Mouse (Mus musculus) hindbrain, embryonic 11.5 days (tissue): ENCODE data around the gene Cryaa. TPM values are rescaled to one million over a fixed set of nuclear protein-coding genes. Genes with fewer than 3 reads are reported as not detected.

Experiments used
- ATAC-seq: fragments of 200-750 bp; cut with Nextera tagmentation; 2 replicates; pipeline ENCODE4 v1.8.0; 2017; ENCODE audit warnings: mild to moderate bottlenecking, moderate TSS enrichment, moderate library complexity; ENCODE audit not compliant: low FRiP score
- DNase-seq: peaks from one replicate; pipeline ENCODE4 v3.0.0-alpha.2; 2015; ENCODE audit warnings: low spot score
- H3K27ac ChIP-seq: fragments of 300-500 bp; sonication (generic); 2 replicates; pipeline ENCODE4 v1.5.1; 2014; ENCODE audit warnings: mild to moderate bottlenecking, low read depth, low read length
- H3K27me3 ChIP-seq: fragments of 300-500 bp; sonication (generic); 2 replicates; pipeline ENCODE4 v1.6.1; 2014; ENCODE audit warnings: mild to moderate bottlenecking, low read length, moderate library complexity, mixed read lengths; ENCODE audit not compliant: control insufficient read depth, insufficient read depth
- H3K36me3 ChIP-seq: fragments of 300-500 bp; sonication (generic); 2 replicates; pipeline ENCODE4 v1.6.1; 2014; ENCODE audit warnings: mild to moderate bottlenecking, low read length, moderate library complexity, mixed read lengths; ENCODE audit not compliant: control insufficient read depth, insufficient read depth
- H3K4me1 ChIP-seq: fragments of 300-500 bp; sonication (generic); replicated peaks from 2 replicates; pipeline ENCODE4 v1.6.1; 2014; ENCODE audit warnings: low read length, mixed read lengths; ENCODE audit not compliant: control insufficient read depth, insufficient read depth
- H3K4me2 ChIP-seq: fragments of 300-500 bp; sonication (generic); replicated peaks from 2 replicates; pipeline ENCODE4 v1.6.1; 2014; ENCODE audit warnings: mild to moderate bottlenecking, low read depth, low read length
- H3K4me3 ChIP-seq: fragments of 300-500 bp; sonication (generic); 2 replicates; pipeline ENCODE4 v1.5.1; 2014; ENCODE audit warnings: low read depth, low read length
- H3K9ac ChIP-seq: fragments of 300-500 bp; sonication (generic); 2 replicates; pipeline ENCODE4 v1.6.1; 2014; ENCODE audit warnings: low read depth, low read length
- H3K9me3 ChIP-seq: fragments of 300-500 bp; sonication (generic); 2 replicates; pipeline ENCODE4 v1.6.1; 2016; ENCODE audit warnings: low read length; ENCODE audit not compliant: control insufficient read depth
- WGBS: fragments of 180-500 bp; shearing (Covaris S2); extraction: QIAGEN DNeasy Blood & Tissue Kit; methylation state at CpG from one replicate; pipeline ENCODE4 v1.1.7; 2014; 5-methylcytosine and 5-hydroxymethylcytosine counted together
- polyA plus RNA-seq: library from polyadenylated mRNA; unstranded; fragments of >200 nt; fragmentation: Nextera tagmentation; extraction: Ambion mirVana; gene quantifications from 2 replicates; pipeline ENCODE4 v1.2.1, GENCODE M21; 2014

Cryaa gene
- polyA plus RNA-seq, 1 experiment from 2014 or later: not detected

DNA sequence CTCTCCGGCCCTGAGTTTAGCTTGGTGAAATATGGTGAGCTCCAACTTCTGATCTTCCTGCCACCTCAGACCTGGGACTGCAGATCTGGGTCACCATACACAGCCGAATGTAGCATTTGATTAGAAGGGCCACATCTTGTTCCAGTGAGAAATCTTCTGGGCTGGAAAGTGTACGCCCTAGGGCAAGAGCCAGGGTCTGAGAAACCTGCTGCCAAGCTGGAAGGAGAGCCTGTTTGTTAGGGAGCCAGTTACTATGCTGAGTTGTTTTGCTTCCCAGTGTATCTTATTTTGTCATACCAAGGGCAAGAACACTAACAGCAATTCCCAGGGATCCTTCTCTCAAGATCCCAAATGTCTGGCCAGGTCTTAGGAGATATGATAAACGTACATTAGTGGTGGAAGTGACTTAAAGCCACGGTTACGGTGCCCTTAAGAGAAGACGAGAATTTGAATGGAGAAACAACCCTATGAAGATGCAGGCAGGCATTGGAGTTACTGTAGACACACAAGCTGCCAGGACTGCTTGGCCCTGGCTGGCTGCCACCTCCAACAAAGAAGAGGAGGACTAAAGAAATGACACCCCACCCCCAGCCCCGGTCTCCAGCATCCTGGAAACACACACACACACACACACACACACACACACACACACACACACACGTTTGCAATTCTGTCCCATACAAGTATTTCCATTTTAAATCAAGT lies 39.6 kb upstream of the Cryaa start:
- ATAC-seq: no peak
- Histone ChIP-seq H3K4me2 (no peak overlapping the region), H3K27me3 (peaks cover 15% of the 10 kb centered on the region)

DNA sequence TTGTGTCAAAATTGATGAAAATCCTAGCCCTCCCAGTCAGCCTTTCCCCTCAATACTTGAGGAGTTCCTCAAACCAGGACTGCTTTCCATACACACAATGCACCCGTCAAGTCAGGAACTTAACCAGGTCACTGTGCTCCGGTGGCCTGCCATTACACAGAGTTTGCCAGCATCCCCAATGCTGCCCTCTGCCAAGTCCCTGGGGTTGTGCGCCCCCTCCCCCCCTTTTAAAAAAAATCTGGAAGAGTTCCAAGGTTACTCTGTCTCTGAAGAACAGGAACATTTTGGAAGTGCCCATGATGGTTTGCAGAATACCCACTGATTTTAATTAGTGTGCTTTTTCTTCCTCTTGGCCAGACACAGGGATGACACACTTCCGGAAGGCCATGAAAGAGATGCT lies 38.0 kb upstream of the Cryaa start:
- peaks cover 15% of the 10 kb centered on the region for H3K27me3 ChIP-seq
- H3K9ac ChIP-seq: no peak overlapping the region
- peaks cover 5% of the 10 kb centered on the region for H3K4me1 ChIP-seq
- H3K9me3 ChIP-seq: no peaks in the 10 kb centered on the region
- no peak overlapping the region for H3K27ac ChIP-seq
- ATAC-seq (no peak), DNase-seq (no peak)
- no peak overlapping the region for H3K4me2 ChIP-seq
- no peak overlapping the region for H3K4me3 ChIP-seq
- 73% methylated on average over 4 of the region's 4 CpGs for WGBS
- H3K36me3 ChIP-seq: no peaks in the 10 kb centered on the region

More for the DNA sequence above, 39.6 kb upstream of the Cryaa start:
- Histone ChIP-seq H3K9me3 (no peaks in the 10 kb centered on the region), H3K9ac (no peak overlapping the region), H3K4me3 (no peak overlapping the region), H3K4me1 (peaks cover 5% of the 10 kb centered on the region), H3K36me3 (no peaks in the 10 kb centered on the region), H3K27ac (no peak overlapping the region)
- no peak for DNase-seq
- WGBS: 71% methylated on average over 9 of the region's 9 CpGs

DNA sequence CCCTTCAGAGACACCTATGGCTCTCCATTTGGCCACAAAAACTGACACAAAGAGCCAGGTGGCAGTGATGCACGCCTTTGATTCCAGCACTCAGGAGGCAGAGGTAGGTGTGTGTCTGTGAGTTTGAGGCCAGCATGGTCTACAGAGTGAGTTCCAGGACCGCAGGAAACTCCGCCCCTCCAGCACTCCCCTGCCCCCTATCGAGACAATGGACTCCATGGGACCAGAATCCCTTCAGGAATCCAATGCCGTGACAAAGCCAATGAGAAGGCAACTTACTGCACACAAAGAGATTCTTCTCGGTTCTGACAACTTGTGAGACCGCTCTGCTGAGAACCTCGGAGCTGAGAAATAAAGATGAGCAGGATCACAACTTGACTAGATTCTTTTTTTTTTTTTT lies 35.3 kb upstream of the Cryaa start:
- Histone ChIP-seq H3K9ac (no peak overlapping the region), H3K27me3 (no peaks in the 10 kb centered on the region), H3K36me3 (peaks cover 8% of the 10 kb centered on the region), H3K4me2 (no peak overlapping the region), H3K4me1 (no peaks in the 10 kb centered on the region), H3K27ac (no peak overlapping the region), H3K4me3 (no peak overlapping the region), H3K9me3 (no peaks in the 10 kb centered on the region)
- ATAC-seq (no peak), DNase-seq (no peak)
- WGBS: 49% methylated on average over 8 of the region's 8 CpGs

DNA sequence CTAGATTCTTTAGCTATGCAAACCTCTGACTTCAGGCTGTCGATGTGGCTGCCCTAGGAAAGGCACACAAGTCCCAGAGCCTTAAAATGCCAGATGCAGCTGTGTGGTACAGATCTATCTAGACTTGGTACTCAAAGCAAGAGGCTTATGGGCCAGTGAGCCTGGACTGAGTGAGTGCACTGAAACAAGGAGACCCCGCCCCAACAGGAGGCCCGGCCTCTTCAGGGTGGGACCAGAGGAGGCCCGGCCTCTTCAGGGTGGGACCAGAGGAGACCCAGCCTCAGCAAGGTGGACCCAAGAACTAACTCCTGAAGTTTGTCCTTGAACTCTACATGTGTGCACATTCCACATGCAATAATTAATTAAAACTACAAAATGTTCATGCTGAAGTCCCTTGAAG lies 34.7 kb upstream of the Cryaa start:
- 67% methylated on average over 4 of the region's 4 CpGs for WGBS
- no peaks in the 10 kb centered on the region for H3K9me3 ChIP-seq
- H3K4me1 ChIP-seq: no peaks in the 10 kb centered on the region
- ATAC-seq (no peak), DNase-seq (no peak)
- H3K9ac ChIP-seq: no peak overlapping the region
- no peaks in the 10 kb centered on the region for H3K27me3 ChIP-seq
- H3K36me3 ChIP-seq: peaks cover 14% of the 10 kb centered on the region
- H3K4me3 ChIP-seq: no peak overlapping the region
- no peak overlapping the region for H3K27ac ChIP-seq
- no peak overlapping the region for H3K4me2 ChIP-seq

DNA sequence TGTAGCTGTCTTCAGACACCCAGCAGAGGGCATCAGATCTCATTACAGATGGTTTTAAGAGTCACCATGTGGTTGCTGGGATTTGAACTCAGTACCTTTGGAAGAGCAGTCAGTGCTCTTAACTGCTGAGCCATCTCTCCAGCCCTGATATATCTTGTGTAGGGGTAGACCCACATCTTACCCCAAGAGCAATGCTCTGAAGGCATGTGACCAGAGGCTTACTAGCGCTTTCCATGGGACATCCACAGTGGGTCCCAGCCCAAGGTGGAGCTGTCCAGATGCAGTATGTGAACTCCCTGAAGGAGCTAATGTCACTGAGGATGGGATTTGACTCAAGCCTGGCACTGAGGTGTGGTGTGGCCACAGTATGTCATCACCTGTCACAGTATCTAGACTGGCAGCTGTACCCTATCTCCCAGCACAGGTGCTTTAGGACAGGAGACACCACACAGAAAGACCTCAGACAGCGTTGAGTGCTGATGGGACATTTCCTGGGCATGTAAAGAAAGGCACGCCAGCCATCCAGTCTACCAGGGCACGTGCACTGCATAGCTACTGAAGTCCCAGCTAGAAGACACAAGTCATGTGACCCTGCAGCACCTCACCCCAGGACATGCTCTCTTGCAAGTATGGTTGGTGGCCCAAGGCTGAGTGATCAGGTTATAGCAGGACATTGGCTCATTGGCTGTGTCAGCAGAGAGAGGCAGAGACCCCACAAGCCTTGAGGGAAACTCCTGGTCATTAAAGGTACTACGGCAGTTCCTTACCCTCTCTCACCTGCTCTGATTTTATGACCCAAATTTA lies 31.2 kb upstream of the Cryaa start:
- Histone ChIP-seq H3K9me3 (no peaks in the 10 kb centered on the region), H3K27ac (no peak overlapping the region), H3K27me3 (no peaks in the 10 kb centered on the region), H3K36me3 (peaks cover 26% of the 10 kb centered on the region), H3K4me3 (no peak overlapping the region), H3K4me1 (no peaks in the 10 kb centered on the region), H3K4me2 (no peak overlapping the region), H3K9ac (no peak overlapping the region)
- WGBS: 96% methylated on average over 5 of the region's 5 CpGs
- ATAC-seq (no peak), DNase-seq (no peak)

DNA sequence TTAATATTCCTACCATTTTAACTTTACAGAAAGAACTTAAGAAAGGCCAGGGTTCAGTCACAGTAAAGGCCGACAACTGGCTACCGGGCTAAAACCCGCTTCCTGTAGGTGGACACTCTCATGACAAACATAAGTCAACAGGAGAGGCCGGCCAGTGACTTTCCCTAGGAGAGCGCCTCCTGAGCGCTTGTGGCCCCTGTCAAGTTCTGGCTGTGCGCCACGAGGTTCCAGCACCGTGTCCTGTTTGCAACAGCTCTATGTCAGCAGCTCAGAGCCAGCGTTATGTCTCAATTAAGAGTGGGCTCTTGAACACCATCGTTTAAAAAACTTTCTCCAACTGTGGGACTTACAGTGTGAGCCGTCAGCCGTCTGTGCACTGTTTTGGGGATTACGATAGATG lies 25.5 kb upstream of the Cryaa start:
- 93% methylated on average over 14 of the region's 14 CpGs for WGBS
- Histone ChIP-seq H3K27ac (no peak overlapping the region), H3K27me3 (no peaks in the 10 kb centered on the region), H3K9ac (no peak overlapping the region), H3K4me1 (peaks cover under 1% of the 10 kb centered on the region; the same call in 1 of the 2 replicates), H3K4me2 (no peak overlapping the region), H3K36me3 (peaks cover 30% of the 10 kb centered on the region), H3K4me3 (no peak overlapping the region), H3K9me3 (no peaks in the 10 kb centered on the region)
- ATAC-seq (no peak), DNase-seq (no peak)

DNA sequence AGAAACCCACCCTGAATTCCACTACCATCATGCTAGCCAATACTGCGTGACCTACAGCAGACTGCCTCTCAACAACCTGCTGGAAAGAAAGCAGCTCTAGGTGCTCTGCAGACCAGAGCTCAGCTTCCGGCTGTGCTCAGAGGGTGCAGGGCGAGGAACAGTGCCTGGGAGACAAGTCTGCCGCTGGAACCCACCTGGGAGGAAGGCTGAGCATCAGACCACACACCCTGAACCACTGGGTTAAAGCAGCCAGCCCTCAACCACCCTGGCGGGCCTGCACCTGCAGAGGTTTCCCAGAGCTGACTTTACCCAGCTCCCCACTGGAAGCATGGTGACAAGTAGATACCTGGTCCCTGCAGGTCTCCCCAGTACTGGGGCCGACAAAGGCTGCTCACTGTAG lies 24.3 kb upstream of the Cryaa start:
- Histone ChIP-seq H3K4me1 (peaks cover 2% of the 10 kb centered on the region; the same call in 1 of the 2 replicates), H3K9ac (no peak overlapping the region), H3K36me3 (peaks cover 24% of the 10 kb centered on the region), H3K4me3 (no peak overlapping the region), H3K9me3 (no peaks in the 10 kb centered on the region), H3K27ac (no peak overlapping the region), H3K4me2 (no peak overlapping the region), H3K27me3 (no peaks in the 10 kb centered on the region)
- DNase-seq (no peak), ATAC-seq (no peak)
- WGBS: 88% methylated on average over 6 of the region's 6 CpGs

DNA sequence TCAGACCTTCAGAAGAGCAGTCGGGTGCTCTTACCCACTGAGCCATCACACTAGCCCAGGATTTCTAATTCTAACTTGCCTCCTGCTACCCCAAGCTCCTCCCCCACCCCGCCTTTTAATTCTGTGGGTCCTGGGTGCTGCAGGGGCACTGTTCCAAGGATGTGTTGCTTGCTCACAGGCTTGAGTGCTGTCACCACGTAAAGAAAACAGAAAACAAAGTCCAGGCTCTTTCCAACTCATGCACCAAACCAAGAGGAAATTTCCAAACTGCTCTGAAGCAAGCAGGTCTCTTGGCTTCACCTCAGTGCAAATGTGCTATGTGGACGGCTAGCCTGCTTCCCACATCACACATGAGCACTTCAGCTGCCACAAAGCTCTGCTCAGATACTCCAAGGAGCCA lies 22.2 kb upstream of the Cryaa start:
- Histone ChIP-seq H3K9me3 (no peaks in the 10 kb centered on the region), H3K27me3 (no peaks in the 10 kb centered on the region), H3K4me2 (no peak overlapping the region), H3K4me1 (peaks cover 2% of the 10 kb centered on the region; the same call in 1 of the 2 replicates), H3K36me3 (peaks cover 23% of the 10 kb centered on the region), H3K27ac (no peak overlapping the region), H3K9ac (no peak overlapping the region), H3K4me3 (no peak overlapping the region)
- ATAC-seq (no peak), DNase-seq (no peak)
- 77% methylated on average over 4 of the region's 4 CpGs for WGBS

DNA sequence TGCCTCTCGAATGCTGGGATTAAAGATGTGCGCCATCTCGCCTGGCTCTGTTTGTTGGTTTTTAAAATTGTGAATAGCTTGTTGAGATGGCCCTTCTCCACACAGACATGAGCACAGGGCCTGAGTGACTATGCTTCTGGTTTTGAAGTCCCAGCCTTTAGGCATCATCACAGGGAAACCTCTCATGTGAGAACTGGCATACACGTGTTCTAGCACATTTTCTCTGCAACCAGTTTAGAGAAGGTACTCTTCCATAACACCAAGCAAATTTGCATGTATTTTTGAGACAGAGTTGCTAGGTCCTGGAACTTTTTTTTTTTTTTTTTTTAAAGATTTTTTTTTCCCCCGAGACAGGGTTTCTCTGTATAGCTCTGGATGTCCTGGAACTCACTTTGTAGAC lies 20.9 kb upstream of the Cryaa start:
- 89% methylated on average over 5 of the region's 5 CpGs for WGBS
- H3K9ac ChIP-seq: no peak overlapping the region
- H3K36me3 ChIP-seq: peaks cover 12% of the 10 kb centered on the region

More for the DNA sequence above, 20.9 kb upstream of the Cryaa start:
- H3K9me3 ChIP-seq: no peaks in the 10 kb centered on the region
- H3K4me3 ChIP-seq: no peak overlapping the region
- H3K4me1 ChIP-seq: peaks cover 2% of the 10 kb centered on the region; the same call in 1 of the 2 replicates
- H3K27me3 ChIP-seq: no peaks in the 10 kb centered on the region
- no peak overlapping the region for H3K27ac ChIP-seq
- ATAC-seq: no peak
- no peak for DNase-seq
- no peak overlapping the region for H3K4me2 ChIP-seq
